Mouse (Mus musculus): ENCODE measurements around the gene Hsf5. TPM values are rescaled to one million over a fixed set of nuclear protein-coding genes. Genes with fewer than 3 reads are reported as not detected.

Hsf5 gene
- total RNA-seq, 2 experiments from 2014 or later, result not detected

Other genes starting within 250 kb of the Hsf5 start
- 5.0 and 5.4 TPM in 2 replicates for gene Rad51c, start 212.2 kb upstream of the Hsf5 start, total RNA-seq (2015; ENCODE audit: low replicate concordance)
- gene Rad51c, start 212.2 kb upstream of the Hsf5 start, total RNA-seq (2017; ENCODE audit: low replicate concordance), result 13.2 and 14.8 TPM in 2 replicates
- 8.8 TPM in 1 of 2 replicates, not detected in the other for gene Tex14, start 212.1 kb upstream of the Hsf5 start, total RNA-seq (2015; ENCODE audit: low replicate concordance)
- gene Tex14, start 212.1 kb upstream of the Hsf5 start, total RNA-seq (2017; ENCODE audit: low replicate concordance), result not detected in 2 replicates
- gene Gm11492, start 50.5 kb upstream of the Hsf5 start, total RNA-seq (2015; ENCODE audit: low replicate concordance), result not detected in 2 replicates
- gene Gm11492, start 50.5 kb upstream of the Hsf5 start, total RNA-seq (2017; ENCODE audit: low replicate concordance), result not detected in 2 replicates
- gene Sept4, start 48.3 kb upstream of the Hsf5 start, total RNA-seq (2015; ENCODE audit: low replicate concordance), result not detected in 2 replicates
- 2.7 and 4.7 TPM in 2 replicates for gene Sept4, start 48.3 kb upstream of the Hsf5 start, total RNA-seq (2017; ENCODE audit: low replicate concordance)
- 5.4 and 15.1 TPM in 2 replicates for gene Mtmr4, start 25.0 kb upstream of the Hsf5 start, total RNA-seq (2015; ENCODE audit: low replicate concordance)
- 13.1 and 15.1 TPM in 2 replicates for gene Mtmr4, start 25.0 kb upstream of the Hsf5 start, total RNA-seq (2017; ENCODE audit: low replicate concordance)
- gene Rnf43, start 45.6 kb downstream of the Hsf5 start, total RNA-seq (2015; ENCODE audit: low replicate concordance), result 0.36 and 2.1 TPM in 2 replicates
- gene Rnf43, start 45.6 kb downstream of the Hsf5 start, total RNA-seq (2017; ENCODE audit: low replicate concordance), result 0.39 and 0.83 TPM in 2 replicates
- 101 and 170 TPM in 2 replicates for gene Supt4a, start 120.4 kb downstream of the Hsf5 start, total RNA-seq (2015; ENCODE audit: low replicate concordance)
- gene Supt4a, start 120.4 kb downstream of the Hsf5 start, total RNA-seq (2017; ENCODE audit: low replicate concordance), result 27.0 and 66.5 TPM in 2 replicates
- 6.7 and 8.6 TPM in 2 replicates for gene Tspoap1, start 143.4 kb downstream of the Hsf5 start, total RNA-seq (2015; ENCODE audit: low replicate concordance)
- gene Tspoap1, start 143.4 kb downstream of the Hsf5 start, total RNA-seq (2017; ENCODE audit: low replicate concordance), result 9.2 and 21.3 TPM in 2 replicates
- 946 and 1,145 TPM in 2 replicates for gene Mpo, start 176.4 kb downstream of the Hsf5 start, total RNA-seq (2015; ENCODE audit: low replicate concordance)
- gene Mpo, start 176.4 kb downstream of the Hsf5 start, total RNA-seq (2017; ENCODE audit: low replicate concordance), result 341 and 501 TPM in 2 replicates
- gene Lpo, start 211.1 kb downstream of the Hsf5 start, total RNA-seq (2015; ENCODE audit: low replicate concordance), result not detected in 2 replicates
- not detected in 2 replicates for gene Lpo, start 211.1 kb downstream of the Hsf5 start, total RNA-seq (2017; ENCODE audit: low replicate concordance)
- gene Mks1, start 236.1 kb downstream of the Hsf5 start, total RNA-seq (2015; ENCODE audit: low replicate concordance), result not detected in 2 replicates
- not detected in 2 replicates for gene Mks1, start 236.1 kb downstream of the Hsf5 start, total RNA-seq (2017; ENCODE audit: low replicate concordance)

All from erythroid progenitor cell, adult 5-6 weeks (primary cell).